Mouse (Mus musculus) liver, embryonic 14 days (tissue): ENCODE data around the gene Stfa2. TPM values are rescaled to one million over a fixed set of nuclear protein-coding genes. Genes with fewer than 3 reads are reported as not detected.

Experiments used
- polyA plus RNA-seq: library from polyadenylated mRNA; depleted of rRNA; stranded (reverse); fragments of >200 nt; gene quantifications from 2 replicates; pipeline ENCODE4 v1.2.3, GENCODE M21; 2012; rRNA removed

The Stfa2 gene
- 10.6 and 15.7 TPM in 2 replicates for polyA plus RNA-seq

DNA sequence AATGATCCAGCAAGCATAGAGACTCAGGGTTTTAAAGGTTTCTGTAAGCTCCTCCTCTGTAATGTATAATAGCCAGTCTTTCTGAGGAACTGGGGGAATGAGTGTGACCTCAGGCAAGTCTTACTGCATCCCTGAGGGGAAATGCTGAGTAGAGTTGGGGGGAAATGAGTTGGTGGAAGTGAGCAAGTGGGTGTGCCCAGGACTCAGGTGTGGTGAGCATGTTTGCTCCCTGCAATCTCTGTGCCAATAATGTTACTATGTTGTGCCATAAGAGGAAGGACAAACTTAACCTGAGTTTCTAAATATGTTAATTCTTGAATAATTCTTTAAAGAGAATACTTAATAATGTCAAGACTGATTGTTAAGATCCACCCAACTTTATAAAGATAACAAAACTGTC lies at the start of gene Stfa2:
TSS of gene Stfa2 (minus strand) at position 101 of the 400 bp plus-strand sequence.

DNA sequence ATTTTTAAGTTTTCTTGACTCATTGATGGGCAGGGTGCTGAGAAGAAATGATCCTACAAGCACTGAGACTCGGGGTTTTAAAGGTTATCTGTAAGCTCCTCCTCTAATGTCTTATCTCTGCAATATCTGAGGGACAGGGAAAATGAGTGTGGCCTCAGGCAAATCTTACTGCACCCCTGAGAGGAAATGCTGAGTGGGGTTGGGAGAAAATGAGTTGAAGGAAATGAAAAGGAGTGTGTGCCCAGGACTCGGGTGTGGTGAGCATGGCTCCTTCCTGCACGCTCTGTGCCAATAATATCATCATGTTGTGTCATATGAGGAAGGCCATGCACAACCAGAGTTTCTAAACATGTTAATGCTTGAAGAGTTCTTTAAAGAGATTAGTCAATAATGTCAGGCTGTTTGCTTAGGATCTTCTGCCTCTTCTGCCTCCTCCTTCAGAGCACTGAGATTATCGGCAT lies 47.1 kb upstream of the Stfa2 start, which contains the start of gene Stfa3:
TSS of gene Stfa3 (minus strand) at position 51 of the 461 bp plus-strand sequence.

DNA sequence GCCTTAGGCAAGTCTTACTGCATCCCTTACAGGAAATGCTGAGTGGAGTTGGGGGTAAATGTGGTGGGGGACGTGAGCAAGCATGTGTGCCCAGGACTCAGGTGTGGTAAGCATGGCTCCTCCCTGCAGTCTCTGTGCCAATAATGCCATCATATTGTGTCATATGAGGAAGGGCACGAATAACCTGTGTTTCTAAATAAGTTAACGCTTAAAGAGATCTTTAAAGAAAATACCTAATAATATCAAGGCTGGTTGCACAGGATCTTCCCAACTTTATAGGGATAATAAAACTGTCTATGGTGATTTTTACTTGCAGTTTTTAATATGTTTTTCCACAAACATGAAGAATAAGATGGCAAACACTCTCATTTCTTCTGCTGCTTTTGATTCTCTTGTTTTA lies 40.6 kb downstream of the Stfa2 start, which contains the start of gene BC100530:
TSS of gene BC100530 (minus strand) at position 101 of the 400 bp plus-strand sequence.

Other genes starting within 250 kb of the Stfa2 start
- 78.4 and 119 TPM in 2 replicates for gene Gm5483, start 224.2 kb downstream of the Stfa2 start, polyA plus RNA-seq
- gene Gm5416, start 198.1 kb downstream of the Stfa2 start, polyA plus RNA-seq: 0.40 and 1.3 TPM in 2 replicates
- 2.1 and 2.8 TPM in 2 replicates for gene 2010005H15Rik, start 187.0 kb downstream of the Stfa2 start, polyA plus RNA-seq
- gene Stfa1, start 131.5 kb downstream of the Stfa2 start, polyA plus RNA-seq: 108 and 154 TPM in 2 replicates
- 0.25 and 0.39 TPM in 2 replicates for gene BC117090, start 74.1 kb downstream of the Stfa2 start, polyA plus RNA-seq
- 81.1 and 121 TPM in 2 replicates for gene BC100530, start 40.7 kb downstream of the Stfa2 start, polyA plus RNA-seq
- 31.3 and 50.9 TPM in 2 replicates for gene Stfa3, start 46.9 kb upstream of the Stfa2 start, polyA plus RNA-seq
- gene Casr, start 153.7 kb upstream of the Stfa2 start, polyA plus RNA-seq: not detected in 2 replicates